Mouse (Mus musculus) ES-Bruce4 (cell line): ENCODE data around the gene Lsp1.

Experiments used
- CTCF ChIP-seq: IDR thresholded peaks from one replicate; pipeline ENCODE4 v1.8.1; 2011; ENCODE audit warnings: low read depth, low read length
- EP300 ChIP-seq: IDR thresholded peaks from 2 replicates; pipeline ENCODE4 v1.6.1; 2011; ENCODE audit warnings: low read depth, low read length; ENCODE audit not compliant: insufficient read depth
- POLR2A ChIP-seq: IDR thresholded peaks from one replicate; pipeline ENCODE4 v1.8.1; 2011; ENCODE audit warnings: low read length; ENCODE audit not compliant: insufficient read depth

- TF ChIP-seq POLR2A (no peak), CTCF (no peak), EP300 (no peak)
Observed at GRCm38 (mm10) chr7:142455251-142455650, 5.4 kb upstream of the Lsp1 start.
